Mouse (Mus musculus) bone marrow, adult 2 months (tissue): ENCODE measurements around the gene Tradd.

Experiments
- CTCF ChIP-seq: fragments of 200-500 bp; IDR thresholded peaks from 2 replicates; pipeline ENCODE4 v1.5.1; 2011; ENCODE audit warnings: low read length, control low read depth; ENCODE audit not compliant: control insufficient read depth, insufficient read depth
- POLR2A ChIP-seq: fragments of 200-500 bp; IDR thresholded peaks from 2 replicates; pipeline ENCODE4 v1.6.1; 2011; ENCODE audit warnings: low read depth, mild to moderate bottlenecking, control low read depth, low read length, borderline replicate concordance; ENCODE audit not compliant: control insufficient read depth

DNA sequence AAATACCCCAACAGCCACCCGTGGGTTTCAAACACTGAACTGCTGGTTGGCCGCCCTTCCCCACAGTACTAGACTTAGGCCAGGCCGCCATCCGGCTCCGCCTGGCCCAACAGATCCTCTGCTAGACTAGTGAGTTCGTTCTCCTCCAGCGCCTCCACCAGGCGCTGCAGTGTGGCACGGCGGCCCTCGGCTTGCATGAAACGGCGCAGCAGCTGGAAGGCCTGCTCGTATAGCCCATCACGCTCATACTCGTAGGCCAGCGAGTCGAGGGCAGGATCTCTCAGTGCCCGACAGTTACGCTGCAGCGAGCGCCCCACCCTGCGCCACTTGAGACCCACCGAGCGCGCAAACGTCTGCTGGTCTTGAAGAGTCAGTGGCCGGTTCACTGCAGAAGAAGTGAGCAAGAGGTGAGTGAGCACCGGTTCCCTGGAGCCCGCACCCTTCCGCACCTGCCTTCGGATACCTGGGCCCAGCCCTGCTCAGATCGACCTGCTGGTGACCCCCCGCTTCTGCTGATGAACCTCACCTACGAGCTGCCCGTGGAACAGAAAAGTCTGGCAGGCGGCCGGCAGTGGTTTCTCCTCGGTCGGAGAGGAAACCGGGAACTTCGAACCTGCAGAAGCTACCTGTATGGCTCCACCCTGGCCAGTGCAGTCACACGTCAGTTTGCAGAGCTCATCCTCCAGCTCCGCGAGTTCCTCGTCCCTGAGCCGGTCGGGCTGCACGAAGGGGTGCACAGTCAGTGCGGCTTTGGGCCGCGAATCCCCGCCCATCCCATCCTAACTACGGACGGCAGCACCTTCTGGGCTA lies 5.3 kb downstream of the Tradd start:
- TF ChIP-seq CTCF (no peak), POLR2A (no peak)
